Mouse (Mus musculus): Measurements from ENCODE around the gene Pik3c2g. TPM values are rescaled to one million over a fixed set of nuclear protein-coding genes. Genes with fewer than 3 reads are reported as not detected.
A peak's percentile ranks its signal among the peaks of the same experiment; 100 is the strongest.

The Pik3c2g gene
- polyA plus RNA-seq, 1 experiment from 2014 or later = not detected

- H3K4me1 ChIP-seq = no peaks in the 10 kb centered on the region
- WGBS = 65% methylated on average over 8 of the region's 8 CpGs
- H3K4me2 ChIP-seq = no peak overlapping the region
- ATAC-seq (ENCODE audit: low FRiP score) = peak; percentile 55; the same call in 1 of the 2 replicates
- no peaks in the 10 kb centered on the region for H3K36me3 ChIP-seq (replicated peaks)
- H3K9ac ChIP-seq = no peak overlapping the region
- H3K27ac ChIP-seq = no peak overlapping the region
- H3K4me3 ChIP-seq (replicated peaks) = no peak overlapping the region
- H3K27me3 ChIP-seq = no peaks in the 10 kb centered on the region
- no peaks in the 10 kb centered on the region for H3K9me3 ChIP-seq
Measured at GRCm38 (mm10) chr6:139799541-139800226, 212.7 kb downstream of the Pik3c2g start.

DNA sequence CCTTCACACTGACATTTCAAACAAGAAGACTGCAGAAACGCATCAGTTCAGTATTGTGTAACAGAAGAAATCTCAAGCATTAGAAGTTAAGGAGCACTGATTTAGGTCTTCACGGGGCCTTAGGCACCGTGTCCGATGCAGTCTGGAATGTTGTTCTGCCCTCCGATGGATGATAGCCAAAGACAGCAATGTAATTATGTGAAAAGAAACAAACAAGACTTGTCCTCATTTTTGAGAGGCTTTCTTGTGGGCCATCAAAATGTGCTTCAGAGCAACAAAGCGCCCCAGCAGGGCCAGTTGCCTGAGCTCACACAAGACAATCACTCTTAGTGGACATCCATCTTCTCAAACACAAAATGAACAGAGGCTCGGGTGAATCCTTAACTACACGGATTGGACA lies 234.9 kb downstream of the Pik3c2g start:
- Histone ChIP-seq H3K36me3 (replicated peaks) (no peaks in the 10 kb centered on the region), H3K27me3 (no peaks in the 10 kb centered on the region), H3K4me1 (no peaks in the 10 kb centered on the region), H3K4me3 (replicated peaks) (no peak overlapping the region), H3K9ac (no peak overlapping the region), H3K27ac (no peak overlapping the region), H3K4me2 (no peak overlapping the region), H3K9me3 (no peaks in the 10 kb centered on the region)
- WGBS = 90% methylated on average over 8 of the region's 8 CpGs
- no peak for ATAC-seq (ENCODE audit: low FRiP score)

- no peaks in the 10 kb centered on the region for H3K4me1 ChIP-seq
- WGBS = 88% methylated on average over 6 of the region's 6 CpGs
- ATAC-seq (ENCODE audit: low FRiP score) = no peak
Measured at GRCm38 (mm10) chr6:139838239-139838638, 251.2 kb downstream of the Pik3c2g start.

GRCm38 (mm10) chr6:139838713-139839112 lies 251.7 kb downstream of the Pik3c2g start:
- Histone ChIP-seq H3K36me3 (replicated peaks) (no peaks in the 10 kb centered on the region), H3K4me3 (replicated peaks) (no peak overlapping the region), H3K9me3 (no peaks in the 10 kb centered on the region), H3K27me3 (no peaks in the 10 kb centered on the region), H3K27ac (no peak overlapping the region), H3K9ac (no peak overlapping the region), H3K4me2 (no peak overlapping the region), H3K4me1 (no peaks in the 10 kb centered on the region)
- ATAC-seq (ENCODE audit: low FRiP score) = no peak
- WGBS = 93% methylated on average over 3 of the region's 3 CpGs

More at GRCm38 (mm10) chr6:139838239-139838638, 251.2 kb downstream of the Pik3c2g start:
- Histone ChIP-seq H3K27ac (no peak overlapping the region), H3K9ac (no peak overlapping the region), H3K9me3 (no peaks in the 10 kb centered on the region), H3K36me3 (replicated peaks) (no peaks in the 10 kb centered on the region), H3K27me3 (no peaks in the 10 kb centered on the region), H3K4me2 (no peak overlapping the region), H3K4me3 (replicated peaks) (no peak overlapping the region)

DNA sequence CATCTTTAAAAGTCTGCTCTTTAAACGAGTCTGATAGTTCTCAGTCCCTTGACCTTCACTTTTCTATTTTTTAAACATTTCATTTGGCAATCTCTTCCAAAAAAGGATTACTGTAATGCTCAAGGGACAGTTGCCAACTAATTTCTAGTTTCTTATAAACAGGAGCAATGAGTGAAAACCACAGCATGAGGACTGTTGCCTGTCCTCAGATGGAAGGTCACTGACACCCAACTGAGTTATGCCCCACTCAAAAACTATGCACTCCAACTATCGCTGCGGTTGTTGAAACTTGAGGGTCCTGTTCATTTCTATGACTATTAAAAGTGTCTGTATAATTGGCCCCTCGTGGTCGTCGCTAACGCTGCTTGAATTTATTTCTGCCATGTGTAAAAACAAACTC lies 252.9 kb downstream of the Pik3c2g start:
- H3K4me1 ChIP-seq = no peaks in the 10 kb centered on the region
- WGBS = 84% methylated on average over 7 of the region's 7 CpGs

DNA sequence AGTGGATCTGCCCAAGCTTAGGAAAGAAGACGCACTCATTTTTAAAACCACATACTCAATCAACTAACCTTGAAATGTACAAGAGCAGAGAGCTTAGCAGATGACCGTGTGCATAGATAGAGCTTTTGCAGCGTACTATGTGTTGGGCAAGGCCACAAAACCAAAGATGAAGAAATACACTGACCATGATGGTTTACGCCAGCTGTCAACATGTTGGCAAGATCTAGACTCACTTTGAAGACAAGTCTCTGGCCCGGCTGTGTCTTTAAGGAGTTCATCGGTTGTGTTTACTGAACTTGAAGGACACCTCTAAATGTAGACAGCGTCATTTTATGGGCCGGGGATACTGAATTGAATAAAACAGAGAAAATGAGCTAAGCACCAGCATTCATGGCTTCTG lies 254.3 kb downstream of the Pik3c2g start:
- Histone ChIP-seq H3K9ac (no peak overlapping the region), H3K9me3 (no peaks in the 10 kb centered on the region), H3K27ac (no peak overlapping the region), H3K4me2 (no peak overlapping the region), H3K36me3 (replicated peaks) (no peaks in the 10 kb centered on the region), H3K4me1 (no peaks in the 10 kb centered on the region), H3K4me3 (replicated peaks) (no peak overlapping the region), H3K27me3 (no peaks in the 10 kb centered on the region)
- ATAC-seq (ENCODE audit: low FRiP score) = no peak
- WGBS = 95% methylated on average over 8 of the region's 8 CpGs

More for the DNA sequence above, 252.9 kb downstream of the Pik3c2g start:
- Histone ChIP-seq H3K36me3 (replicated peaks) (no peaks in the 10 kb centered on the region), H3K9ac (no peak overlapping the region), H3K4me2 (no peak overlapping the region), H3K4me3 (replicated peaks) (no peak overlapping the region), H3K9me3 (no peaks in the 10 kb centered on the region), H3K27me3 (no peaks in the 10 kb centered on the region), H3K27ac (no peak overlapping the region)
- ATAC-seq (ENCODE audit: low FRiP score) = no peak

DNA sequence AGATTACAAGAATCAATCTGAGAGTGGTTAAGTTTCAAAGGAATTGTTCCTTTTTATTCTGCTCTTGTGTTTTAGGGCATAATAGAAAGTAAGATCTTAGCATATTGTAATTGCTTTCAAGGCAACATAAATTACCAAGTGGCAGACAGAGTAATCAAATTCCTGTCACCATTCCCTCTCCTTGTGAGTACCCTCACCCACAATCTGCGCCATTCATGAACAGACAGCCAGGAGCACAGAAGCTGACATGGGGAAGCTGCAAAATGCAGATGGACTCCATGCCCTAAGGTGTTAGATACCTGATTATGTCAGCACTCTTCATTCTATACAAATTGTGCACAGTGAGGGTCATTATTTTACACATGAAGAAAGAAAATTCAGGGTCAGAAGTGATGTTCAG lies 255.6 kb downstream of the Pik3c2g start:
- Histone ChIP-seq H3K9ac (no peak overlapping the region), H3K27ac (no peak overlapping the region), H3K36me3 (replicated peaks) (no peaks in the 10 kb centered on the region), H3K27me3 (no peaks in the 10 kb centered on the region), H3K9me3 (no peaks in the 10 kb centered on the region), H3K4me3 (replicated peaks) (no peak overlapping the region), H3K4me1 (no peaks in the 10 kb centered on the region), H3K4me2 (no peak overlapping the region)
- 86% methylated on average over 1 of the region's 1 CpGs for WGBS
- no peak for ATAC-seq (ENCODE audit: low FRiP score)

DNA sequence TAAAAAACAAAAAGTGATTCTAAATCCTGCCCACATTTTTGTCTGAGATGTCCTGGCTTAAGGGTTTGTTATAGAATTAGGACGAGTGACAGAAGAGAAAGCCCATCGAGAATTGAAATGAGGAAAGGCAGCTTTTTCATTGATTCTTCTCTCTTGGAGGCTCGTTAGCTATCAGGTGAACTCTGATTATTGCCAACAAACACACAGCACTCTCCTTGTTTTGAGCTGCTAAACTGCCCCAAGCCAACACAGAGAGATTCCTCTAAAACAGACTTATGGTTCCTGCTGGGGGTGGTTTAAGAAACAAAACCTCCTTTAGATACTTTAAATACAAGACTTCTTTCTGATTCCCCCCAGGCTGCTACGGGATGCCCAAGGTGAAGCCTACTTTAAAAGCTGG lies 256.5 kb downstream of the Pik3c2g start:
- Histone ChIP-seq H3K36me3 (replicated peaks) (no peaks in the 10 kb centered on the region), H3K4me1 (no peaks in the 10 kb centered on the region), H3K4me3 (replicated peaks) (no peak overlapping the region), H3K27ac (no peak overlapping the region), H3K27me3 (no peaks in the 10 kb centered on the region), H3K9me3 (no peaks in the 10 kb centered on the region), H3K9ac (no peak overlapping the region), H3K4me2 (no peak overlapping the region)
- 47% methylated on average over 4 of the region's 4 CpGs for WGBS
- ATAC-seq (ENCODE audit: low FRiP score) = no peak

- Histone ChIP-seq H3K4me1 (no peaks in the 10 kb centered on the region), H3K27ac (no peak overlapping the region), H3K4me2 (no peak overlapping the region), H3K9ac (no peak overlapping the region), H3K27me3 (no peaks in the 10 kb centered on the region), H3K9me3 (no peaks in the 10 kb centered on the region), H3K4me3 (replicated peaks) (no peak overlapping the region), H3K36me3 (replicated peaks) (no peaks in the 10 kb centered on the region)
- ATAC-seq (ENCODE audit: low FRiP score) = no peak
- 85% methylated on average over 7 of the region's 7 CpGs for WGBS
Measured at GRCm38 (mm10) chr6:139846889-139847544, 260.0 kb downstream of the Pik3c2g start.

DNA sequence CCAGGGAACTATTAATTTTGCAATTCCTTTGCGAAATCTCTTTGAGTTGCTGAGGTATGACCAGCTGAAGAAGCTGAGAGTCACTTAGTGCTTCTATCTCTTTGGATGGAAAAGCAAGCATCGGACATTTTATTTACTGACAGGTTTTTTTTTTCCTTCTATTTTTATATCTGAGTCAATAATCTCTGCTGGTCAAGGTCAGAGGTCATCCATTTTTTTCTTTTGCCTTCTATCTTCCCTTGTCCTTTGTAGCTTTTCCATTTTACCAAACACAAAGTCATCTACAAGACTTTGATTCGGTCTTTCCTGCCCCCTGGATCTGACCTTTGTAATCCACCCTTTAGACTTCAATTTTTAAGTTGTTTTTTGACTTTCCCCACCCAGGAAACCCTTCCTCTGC lies 262.9 kb downstream of the Pik3c2g start:
- Histone ChIP-seq H3K9ac (no peak overlapping the region), H3K4me3 (replicated peaks) (no peak overlapping the region), H3K4me1 (no peaks in the 10 kb centered on the region), H3K36me3 (replicated peaks) (no peaks in the 10 kb centered on the region), H3K9me3 (no peaks in the 10 kb centered on the region), H3K27ac (no peak overlapping the region), H3K4me2 (no peak overlapping the region), H3K27me3 (no peaks in the 10 kb centered on the region)
- ATAC-seq (ENCODE audit: low FRiP score) = no peak
- 82% methylated on average over 3 of the region's 3 CpGs for WGBS

DNA sequence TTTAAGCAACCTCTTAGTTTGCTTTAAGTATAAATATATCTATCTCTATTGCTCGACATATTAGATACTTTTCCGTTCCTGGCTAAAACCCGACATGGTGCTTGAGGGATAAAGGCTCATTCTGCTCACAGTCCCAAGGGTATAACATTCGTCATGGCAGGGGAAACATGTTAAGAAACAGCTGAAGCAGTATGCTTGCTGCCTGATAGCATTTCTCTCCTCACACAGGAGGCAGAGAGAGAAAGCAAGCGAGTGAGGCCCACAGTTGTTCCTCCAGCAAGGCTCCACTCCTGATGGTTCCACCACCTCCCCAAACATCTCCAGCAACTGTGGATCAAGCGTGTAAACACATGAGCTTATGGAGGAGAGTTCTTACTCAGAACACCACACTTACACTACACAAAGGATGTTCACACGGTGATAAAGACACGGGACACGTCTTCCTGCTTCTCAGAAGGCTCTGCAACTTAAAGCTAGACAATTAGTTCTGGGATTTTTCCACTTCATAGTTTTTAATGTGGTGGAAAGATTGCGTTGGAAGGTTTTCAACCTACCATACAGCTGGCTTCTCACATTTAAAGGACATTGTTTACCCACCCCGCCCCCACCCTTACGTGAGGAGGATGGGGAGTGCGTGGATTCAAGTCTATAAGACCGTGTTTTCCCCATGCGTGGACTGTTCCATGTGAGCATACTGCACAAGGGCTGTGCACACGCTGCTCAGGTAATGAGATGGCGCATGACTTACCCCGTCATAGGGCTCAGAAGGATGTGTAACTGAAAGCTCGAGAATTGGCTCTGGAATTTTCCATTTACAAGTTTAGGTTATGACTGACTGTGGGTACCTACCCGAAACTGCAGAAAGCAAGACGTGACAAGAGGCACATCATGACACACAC lies 264.9 kb downstream of the Pik3c2g start:
- H3K4me2 ChIP-seq = no peak overlapping the region
- H3K4me1 ChIP-seq = no peaks in the 10 kb centered on the region
- H3K9me3 ChIP-seq = no peaks in the 10 kb centered on the region
- no peak for ATAC-seq (ENCODE audit: low FRiP score)
- H3K27ac ChIP-seq = no peak overlapping the region
- H3K27me3 ChIP-seq = no peaks in the 10 kb centered on the region
- no peak overlapping the region for H3K4me3 ChIP-seq (replicated peaks)
- no peak overlapping the region for H3K9ac ChIP-seq
- H3K36me3 ChIP-seq (replicated peaks) = no peaks in the 10 kb centered on the region
- WGBS = 91% methylated on average over 21 of the region's 21 CpGs

DNA sequence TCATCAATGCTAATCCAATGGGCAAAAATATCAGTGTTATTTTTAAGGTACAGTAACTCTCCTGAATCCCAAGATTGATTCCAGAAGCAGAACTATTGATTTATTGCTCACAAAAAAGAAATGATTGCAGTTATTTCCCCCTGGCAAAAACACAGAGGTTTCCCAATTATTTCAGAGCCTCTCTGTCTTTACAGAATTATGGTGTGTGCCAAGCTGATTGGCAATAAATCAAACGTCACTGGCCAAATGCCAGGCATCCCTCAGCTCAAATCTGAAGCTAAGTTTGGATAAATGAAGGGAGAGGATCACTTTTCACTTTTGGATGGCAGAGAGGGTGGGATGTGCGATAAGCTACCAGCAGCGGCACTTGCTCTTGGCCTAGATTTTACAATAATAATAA lies 265.8 kb downstream of the Pik3c2g start:
- no peak overlapping the region for H3K9ac ChIP-seq
- no peak overlapping the region for H3K4me2 ChIP-seq
- no peak overlapping the region for H3K4me3 ChIP-seq (replicated peaks)
- no peak for ATAC-seq (ENCODE audit: low FRiP score)
- 93% methylated on average over 3 of the region's 3 CpGs for WGBS
- H3K9me3 ChIP-seq = no peaks in the 10 kb centered on the region
- no peaks in the 10 kb centered on the region for H3K4me1 ChIP-seq
- H3K27me3 ChIP-seq = no peaks in the 10 kb centered on the region
- no peaks in the 10 kb centered on the region for H3K36me3 ChIP-seq (replicated peaks)
- no peak overlapping the region for H3K27ac ChIP-seq
